Mouse (Mus musculus): ENCODE data around the gene Ankrd23.

DNA sequence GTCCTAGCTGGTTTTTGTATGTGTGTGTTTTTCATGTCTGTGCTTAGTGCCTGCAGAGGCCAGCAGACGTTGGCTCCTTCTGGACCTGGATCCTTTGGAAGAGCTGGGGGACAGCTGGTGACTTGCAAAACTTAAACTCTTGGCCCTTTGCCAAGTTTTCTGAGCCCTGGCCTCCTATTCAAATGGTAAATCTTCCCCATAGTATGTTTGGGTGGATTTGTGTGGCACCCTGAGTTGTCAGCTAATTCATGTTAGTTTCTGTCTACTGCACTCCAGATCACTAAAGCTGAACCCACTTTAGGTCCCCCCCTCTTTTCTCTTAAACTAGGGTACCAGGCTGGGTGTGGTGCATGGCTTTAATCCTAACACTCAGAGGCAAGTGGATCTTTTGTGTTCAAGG is 8.3 kb downstream of the Ankrd23 start:
- no peak for TF ChIP-seq CTCF (IDR thresholded peaks at IDR 0.05; ENCODE audit: low read depth, low read length)
- TF ChIP-seq POLR2A (IDR thresholded peaks at IDR 0.05; ENCODE audit: borderline replicate concordance, low read depth, low read length), result no peak
